Mouse (Mus musculus) adrenal gland, postnatal 25 days (tissue): Measurements from ENCODE around the gene Nolc1. TPM values are rescaled to one million over a fixed set of nuclear protein-coding genes. Genes with fewer than 3 reads are reported as not detected.
"Not testable (repeated sequence)": the region's sequence is repeated elsewhere in the genome, so short reads cannot be mapped to it uniquely, and the experiment has no call there.

ENCODE experiments used
- DNase-seq: peaks from one replicate; pipeline ENCODE4 v3.0.0; 2021; ENCODE audit warnings: mixed read lengths
- total RNA-seq: library from RNA; stranded (reverse); gene quantifications from 2 replicates; pipeline ENCODE4 v1.2.3, GENCODE M21; 2021

The Nolc1 gene
- total RNA-seq, 1 experiment from 2014 or later, result 43.4 TPM

DNA sequence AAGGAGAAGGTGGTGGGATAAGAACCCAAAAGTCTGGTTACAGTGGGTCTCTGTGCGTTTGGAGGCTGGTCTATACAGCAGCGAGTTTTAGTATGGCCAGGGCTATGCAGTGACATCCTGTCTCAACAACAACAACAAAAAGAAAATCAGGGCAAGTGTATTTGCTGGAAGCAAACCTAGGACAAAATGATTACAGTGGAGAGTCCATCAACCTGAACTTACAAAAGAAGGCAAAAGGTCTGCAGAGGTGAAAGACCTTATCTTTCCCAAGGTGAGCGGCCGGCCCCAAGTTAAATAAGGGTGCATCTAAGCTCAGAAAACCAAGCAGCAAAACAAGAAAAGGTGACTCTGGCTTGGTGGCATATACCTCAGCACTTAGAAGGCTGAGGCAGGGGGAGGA, 16.0 kb downstream of the Nolc1 start:
- DNase-seq, result no peak

DNA sequence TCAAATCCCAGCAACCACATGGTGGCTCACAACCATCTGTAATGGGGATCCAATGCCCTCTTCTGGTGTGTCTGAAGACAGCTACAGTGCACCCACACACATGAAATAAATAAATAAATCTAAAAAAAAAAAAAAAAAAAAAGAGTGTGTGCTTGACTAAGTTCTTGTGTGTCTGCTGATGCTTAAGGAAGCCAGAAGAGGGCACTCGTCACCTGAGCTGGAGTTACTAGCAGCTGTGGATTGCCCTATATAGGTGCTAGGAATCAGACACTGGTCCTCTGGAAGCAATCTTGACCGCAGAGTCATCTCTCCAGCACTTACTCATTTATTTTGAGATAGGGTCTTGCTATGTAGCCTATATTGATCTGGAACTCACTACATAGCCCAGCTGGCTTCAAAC, 18.5 kb downstream of the Nolc1 start:
- DNase-seq, result no peak

DNA sequence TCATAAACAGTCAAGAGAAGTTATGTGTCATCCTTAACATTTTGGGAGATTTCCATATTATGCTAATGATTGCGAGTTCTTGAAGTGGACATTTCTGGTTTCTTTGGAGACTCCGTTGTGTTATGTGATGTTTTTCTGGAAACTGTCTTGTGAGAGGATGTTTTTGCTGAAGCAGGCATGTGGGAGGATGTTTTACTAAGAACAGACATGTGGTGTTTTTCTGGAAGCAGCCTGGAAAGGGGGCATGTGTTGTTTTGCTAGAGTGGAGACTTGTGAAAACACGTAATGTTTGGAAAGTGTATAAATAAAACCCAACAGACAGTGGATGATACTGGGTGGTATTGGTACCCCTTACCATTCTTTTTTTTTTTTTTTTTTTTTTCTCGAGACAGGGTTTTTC, 19.6 kb downstream of the Nolc1 start:
- no peak for DNase-seq

DNA sequence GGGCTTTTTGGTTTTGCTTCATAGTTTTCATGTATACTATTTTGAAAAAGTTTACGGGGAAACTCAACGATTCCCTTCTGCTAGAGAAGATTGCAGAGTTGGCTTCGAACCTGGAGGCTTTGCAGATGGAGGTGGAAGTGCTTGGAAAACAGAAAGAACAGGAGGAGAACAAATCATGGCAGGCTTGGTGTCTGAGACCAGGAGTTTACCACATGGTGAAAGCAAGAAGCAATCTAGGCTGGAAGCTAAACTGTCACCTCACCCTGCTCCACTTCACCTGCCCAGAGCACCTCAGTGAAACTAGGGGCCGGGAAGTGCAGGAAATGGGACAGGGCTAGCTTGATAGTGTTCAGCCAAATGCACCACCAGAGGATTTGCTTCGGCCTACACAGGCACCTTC, 20.7 kb downstream of the Nolc1 start:
- DNase-seq, result no peak

DNA sequence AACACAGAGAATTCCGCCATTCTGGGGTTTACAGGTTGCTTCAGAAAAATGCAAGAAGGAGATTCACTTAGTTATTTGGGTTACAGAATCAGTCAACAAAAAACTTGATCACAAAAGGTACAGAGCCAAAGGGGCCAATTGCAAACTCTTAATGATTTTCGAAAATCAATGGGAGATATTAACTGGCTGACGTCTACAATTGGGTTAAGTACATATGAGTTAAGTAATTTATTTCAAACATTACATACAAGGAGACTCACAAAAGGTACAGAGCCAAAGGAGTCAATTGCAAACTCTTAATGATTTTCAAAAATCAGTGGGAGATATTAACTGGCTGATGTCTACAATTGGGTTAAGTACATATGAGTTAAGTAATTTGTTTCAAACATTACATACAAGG, 23.9 kb downstream of the Nolc1 start:
- DNase-seq, result no peak

DNA sequence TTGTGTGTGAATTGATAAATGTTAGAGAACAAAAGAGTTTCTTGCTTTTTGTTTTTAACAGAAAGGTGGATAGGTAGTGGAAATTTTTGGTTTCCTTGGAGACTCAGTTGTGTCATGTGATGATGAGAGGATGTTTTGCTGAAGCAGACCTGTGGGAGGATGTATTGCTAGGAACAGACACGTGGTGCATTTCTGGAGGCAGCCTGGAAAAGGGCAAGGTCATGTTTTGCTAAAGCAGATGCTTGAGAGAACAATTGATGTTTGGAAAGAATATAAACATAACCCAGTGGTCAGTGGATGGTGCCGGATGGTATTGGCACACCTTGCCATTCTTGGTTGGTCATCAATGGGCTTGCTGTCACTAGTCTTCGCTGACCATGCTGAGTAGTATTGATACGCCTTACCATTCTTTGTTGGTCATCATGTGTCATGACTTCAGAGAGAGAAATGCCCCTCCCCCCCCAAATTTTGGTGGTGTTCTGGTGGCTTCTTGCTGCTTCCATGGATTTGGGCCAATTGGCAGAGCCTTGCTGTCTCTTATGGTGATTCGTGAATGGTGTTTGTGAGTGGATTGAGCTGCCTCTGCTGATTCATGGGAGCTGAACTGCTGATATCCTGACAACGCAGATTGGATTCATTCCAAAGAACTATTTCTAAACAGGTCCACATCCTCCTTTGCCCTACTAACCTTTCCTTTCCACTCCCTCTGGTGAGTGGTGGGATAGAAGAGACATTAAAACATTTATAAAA, 27.9 kb downstream of the Nolc1 start:
- DNase-seq, result no peak

DNA sequence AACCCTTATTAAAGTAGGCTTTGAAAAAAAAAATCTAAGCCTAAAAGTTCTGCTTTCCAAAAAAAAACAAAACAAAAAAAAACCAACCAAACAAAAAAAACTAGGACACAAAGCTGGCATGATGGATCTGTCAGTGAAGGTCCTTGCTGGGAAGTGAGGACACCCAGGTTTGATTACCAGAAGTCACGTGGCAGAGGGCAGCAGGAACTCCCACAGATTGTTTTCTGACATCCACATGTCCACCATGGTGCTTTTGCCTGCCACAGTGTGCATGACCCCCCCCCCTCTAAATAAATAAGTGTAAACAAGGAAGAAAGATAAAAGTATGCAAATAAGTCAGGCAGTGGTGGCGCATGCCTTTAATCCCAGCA, 28.5 kb downstream of the Nolc1 start:
- no peak for DNase-seq

DNA sequence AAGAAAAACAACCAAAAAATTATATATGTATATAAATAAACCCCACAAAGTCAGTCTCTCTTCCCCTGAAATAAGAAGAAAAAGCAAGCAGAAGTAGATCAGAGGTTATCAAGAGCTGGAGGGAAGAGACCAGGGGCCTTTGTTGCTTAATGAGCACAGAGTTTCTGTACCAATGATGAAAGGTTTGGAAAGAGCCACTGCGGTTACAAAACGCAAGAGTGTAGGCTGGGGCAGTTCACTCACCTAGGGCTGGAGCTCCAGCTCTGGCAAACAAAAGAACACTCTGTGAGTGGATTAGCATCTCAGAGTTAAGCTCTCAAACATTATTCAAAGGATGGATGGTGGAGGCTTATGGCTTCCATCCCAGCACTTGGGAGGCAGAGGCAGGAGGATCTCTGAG, 34.6 kb downstream of the Nolc1 start:
- DNase-seq, result no peak

DNA sequence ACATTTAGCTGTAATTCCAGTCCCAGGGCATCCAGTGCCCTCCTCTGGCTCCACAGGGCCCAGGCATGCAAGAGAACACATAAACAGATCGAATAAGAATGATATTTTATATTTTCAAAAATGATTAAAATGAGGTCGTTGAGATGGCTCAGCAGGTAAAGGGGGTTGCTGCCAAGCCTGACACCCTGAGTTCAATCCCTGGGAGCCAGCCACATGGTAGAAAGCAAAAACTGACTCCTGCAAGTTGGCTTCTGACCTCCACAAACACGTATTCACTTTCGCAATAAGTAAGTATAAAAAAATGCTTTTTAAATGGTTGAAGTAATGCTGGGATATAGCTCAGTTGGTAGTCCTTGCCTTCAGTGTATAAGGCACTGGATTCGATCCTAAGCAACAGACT, 35.1 kb downstream of the Nolc1 start:
- DNase-seq, result no peak

DNA sequence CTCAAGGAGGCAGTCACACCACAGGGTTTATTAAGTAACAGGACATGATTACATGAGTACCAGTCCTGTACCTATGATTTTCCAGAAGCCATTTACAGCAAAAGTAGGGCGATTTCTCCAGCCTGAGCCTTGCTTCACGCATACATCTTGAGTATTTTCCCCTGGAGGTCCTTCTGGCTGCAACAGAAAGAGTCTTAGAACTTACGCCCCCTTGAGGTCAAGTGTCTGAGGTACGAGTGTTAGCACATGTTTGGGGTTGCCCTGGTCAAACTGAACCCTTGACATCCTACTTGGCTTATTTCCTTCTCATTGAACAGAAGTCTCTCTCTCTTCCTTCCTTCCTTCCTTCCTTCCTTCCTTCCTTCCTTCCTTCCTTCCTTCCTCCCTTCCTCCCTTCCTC, 39.0 kb downstream of the Nolc1 start:
- DNase-seq, result no peak

DNA sequence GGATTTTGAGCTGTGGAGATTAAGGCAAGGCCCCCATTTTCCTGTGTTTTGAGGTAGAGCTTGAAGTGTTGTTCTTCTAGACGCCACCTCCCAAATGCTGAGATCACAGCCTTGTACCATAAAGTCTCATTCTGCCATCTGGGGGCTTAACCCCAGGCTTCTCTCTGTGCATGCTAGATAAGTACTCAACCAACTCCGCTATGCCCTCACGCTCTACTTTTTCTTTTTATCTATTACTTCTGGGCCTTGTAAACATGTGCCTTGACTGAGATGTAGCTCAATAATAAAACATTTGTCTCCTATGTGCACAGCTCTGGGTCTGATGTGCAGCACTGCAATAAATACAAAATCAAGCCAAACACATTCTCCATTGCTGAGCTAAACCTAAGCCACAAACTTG, 43.8 kb downstream of the Nolc1 start:
- no peak for DNase-seq

DNA sequence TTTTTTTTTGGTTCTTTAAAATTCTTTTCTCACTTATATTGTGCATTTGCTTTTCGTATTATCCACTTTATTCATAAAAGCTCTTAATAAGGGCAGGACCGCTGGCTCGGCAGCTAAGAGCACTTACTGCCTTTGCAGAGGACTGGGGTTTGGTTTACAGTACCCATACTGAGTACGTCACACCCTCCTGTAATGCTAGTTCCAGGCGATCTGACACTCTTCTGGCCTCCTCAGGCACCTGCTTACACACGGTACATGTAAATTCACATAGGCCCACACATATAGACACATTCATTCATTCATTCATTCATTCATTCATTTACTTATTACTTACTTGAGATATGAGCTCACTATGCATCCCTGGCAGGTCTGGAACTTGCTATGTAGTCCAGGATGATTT, 45.2 kb downstream of the Nolc1 start:
- DNase-seq, result no peak

DNA sequence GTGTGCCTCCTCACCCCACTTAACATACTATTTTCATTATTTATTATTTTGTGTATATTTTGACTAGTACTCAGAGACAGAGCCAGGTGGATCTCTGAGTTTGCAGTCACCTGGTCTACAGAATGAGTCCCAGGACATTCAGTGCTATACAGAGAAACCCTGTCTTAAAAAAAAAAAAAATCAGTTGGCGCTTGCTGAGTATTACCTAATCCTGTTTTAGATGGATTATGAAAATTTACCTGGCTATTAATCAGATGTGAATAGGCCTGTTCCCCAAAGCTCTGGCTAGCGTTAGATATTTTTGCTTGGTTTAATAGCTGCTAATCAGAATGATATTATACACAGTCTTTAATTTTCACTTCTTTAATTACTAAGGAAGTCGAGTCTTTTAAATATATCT, 48.2 kb downstream of the Nolc1 start:
- DNase-seq, result no peak

DNA sequence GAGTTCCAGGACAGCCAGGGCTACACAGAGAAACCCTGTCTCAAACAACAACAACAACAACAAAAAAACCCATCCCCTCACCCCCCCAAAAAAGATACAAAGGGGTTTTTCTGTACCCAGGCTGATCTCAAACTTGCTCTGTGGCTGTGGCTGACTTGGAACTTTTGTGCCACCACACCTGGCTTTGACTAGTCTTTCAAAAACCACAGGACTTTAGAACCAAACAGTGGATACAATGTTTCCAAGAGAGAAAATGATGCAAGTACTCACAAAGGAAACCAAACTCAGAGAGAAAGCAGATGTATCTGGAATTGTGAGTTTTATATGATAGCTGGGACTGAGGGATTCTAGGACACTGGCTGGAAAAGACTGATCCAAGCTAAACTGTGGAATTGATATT, 49.0 kb downstream of the Nolc1 start:
- no peak for DNase-seq

DNA sequence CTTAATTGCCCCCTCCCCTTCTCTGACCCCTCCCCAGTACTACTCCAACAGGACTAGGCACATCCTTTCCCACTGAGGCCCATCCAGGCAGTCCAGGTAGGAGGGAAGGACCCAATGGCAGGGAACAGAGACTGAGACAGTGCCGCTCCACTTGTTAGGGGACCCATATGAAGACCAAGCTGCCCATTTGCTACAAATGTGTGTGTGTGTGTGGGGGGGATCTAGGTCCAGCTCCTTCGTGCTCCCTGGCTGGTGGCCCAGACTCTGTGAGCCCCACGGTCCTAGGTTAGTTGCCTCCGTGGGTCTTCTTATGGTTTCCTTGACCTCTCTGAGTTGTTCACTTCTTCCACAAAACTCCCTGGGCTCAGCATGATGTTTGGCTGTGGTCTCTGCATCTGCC, 50.6 kb downstream of the Nolc1 start:
- no peak for DNase-seq

DNA sequence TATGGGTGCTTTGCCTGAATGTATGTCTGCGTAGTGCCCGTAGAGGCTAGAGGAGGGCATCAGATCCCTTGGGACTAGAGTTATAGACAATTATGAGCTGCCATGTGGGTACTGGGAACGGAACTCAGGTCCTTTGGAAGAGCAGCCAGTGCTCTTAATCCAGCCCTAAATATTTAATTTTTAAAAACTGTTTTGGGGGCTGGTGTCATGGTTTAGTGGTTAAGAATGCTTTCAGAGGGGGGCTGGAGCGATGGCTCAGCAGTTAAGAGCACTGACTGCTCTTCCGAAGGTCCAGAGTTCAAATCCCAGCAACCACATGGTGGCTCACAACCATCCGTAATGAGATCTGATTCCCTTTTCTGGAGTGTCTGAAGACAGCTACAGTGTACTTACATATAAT, 54.1 kb downstream of the Nolc1 start:
- not testable (repeated sequence) for DNase-seq

DNA sequence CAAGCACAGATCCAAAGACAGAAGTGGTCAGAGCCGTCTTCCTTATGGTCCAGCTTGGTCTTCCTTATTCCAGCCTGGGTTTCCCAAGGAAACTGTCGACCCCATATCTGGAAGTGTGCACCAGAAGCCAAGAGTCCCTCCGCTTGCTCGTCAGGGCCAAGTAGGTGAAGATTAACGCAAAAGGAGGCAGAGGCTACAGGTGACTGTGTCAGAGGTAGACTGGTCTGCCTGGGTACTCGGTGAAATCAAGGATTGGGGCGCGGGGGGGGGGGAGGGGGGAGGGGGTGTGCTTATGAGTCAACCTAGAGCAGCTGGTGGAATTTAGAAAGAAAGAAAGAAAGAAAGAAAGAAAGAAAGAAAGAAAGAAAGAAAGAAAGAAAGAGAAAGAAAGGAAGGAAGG, 55.6 kb downstream of the Nolc1 start:
- DNase-seq, result no peak

DNA sequence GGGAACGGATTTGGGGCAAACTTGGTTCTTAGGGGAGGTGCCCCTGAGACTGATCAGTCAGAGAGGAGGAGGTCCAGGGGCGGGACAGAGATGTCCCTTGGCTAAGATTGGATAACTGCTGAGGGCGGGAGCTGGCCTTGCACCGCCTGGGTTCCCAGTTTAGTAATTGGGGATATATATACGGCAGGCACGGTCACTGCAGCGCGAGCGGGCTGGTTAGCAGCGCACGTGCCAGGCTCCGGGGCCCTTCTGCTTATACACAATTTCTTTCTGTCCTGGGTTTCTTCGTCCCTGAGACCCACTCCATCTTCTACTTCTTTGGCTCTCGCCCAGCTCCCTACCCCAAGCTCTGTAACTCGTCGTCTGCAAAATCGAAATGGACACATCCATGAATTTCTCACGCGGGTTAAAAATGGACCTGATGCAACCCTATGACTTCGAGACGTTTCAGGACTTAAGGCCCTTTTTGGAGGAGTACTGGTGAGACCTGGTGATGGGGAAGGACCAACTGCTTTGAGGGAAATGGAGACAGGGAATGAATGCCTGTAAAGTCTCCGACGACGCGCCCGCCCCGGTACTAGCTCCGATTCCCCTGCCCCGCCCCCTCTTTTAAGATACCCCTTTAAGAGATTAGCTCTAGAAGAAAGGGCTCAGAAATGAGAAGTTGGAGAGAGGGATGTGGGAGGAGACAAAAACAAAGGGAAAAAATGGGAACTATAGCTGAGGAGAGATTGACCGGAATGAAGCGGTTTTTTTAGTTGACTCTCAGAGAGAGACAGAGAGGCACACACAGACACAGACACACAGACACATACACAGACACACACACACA, 56.2 kb downstream of the Nolc1 start, which contains the start of gene Elovl3:
TSS of gene Elovl3 (plus strand) at position 204 of the 832 bp plus-strand sequence.
- peak; percentile 68 for DNase-seq

DNA sequence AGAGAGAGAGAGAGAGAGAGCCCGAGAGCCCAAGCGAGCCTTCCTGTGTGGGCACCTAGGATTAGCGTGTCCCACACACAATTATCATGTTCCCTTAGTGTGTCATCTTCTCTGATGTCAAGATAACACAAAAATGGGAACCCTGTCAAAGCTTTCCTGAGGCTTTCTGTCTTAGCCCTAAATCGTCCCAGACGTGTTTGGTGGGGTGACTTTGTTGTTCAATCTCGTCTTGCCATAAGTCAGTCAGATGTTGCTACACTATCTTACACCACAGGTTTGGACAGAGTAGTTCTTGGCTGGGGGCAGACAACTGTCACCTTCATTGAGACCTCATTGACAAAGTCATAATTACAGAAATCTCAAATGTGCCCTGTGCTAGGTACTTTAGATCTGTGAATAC, 56.9 kb downstream of the Nolc1 start:
- no peak for DNase-seq
